Mouse (Mus musculus) limb, embryonic 15.5 days (tissue): ENCODE data around the gene Odr4. TPM values are rescaled to one million over a fixed set of nuclear protein-coding genes. Genes with fewer than 3 reads are reported as not detected.

Source experiments
- polyA plus RNA-seq: library from polyadenylated mRNA; unstranded; fragments of >200 nt; fragmentation: Nextera tagmentation; extraction: Ambion mirVana; gene quantifications from 2 replicates; pipeline ENCODE4 v1.2.1, GENCODE M21; 2015

The Odr4 gene
- polyA plus RNA-seq, 1 experiment from 2014 or later = 49.6 TPM

Other genes starting within 250 kb of the Odr4 start
- gene Pdc, start 73.7 kb downstream of the Odr4 start, polyA plus RNA-seq = not detected in 2 replicates
- 151 and 175 TPM in 2 replicates for gene Tpr, start 242 bp downstream of the Odr4 start, polyA plus RNA-seq
- gene Prg4, start 73.1 kb upstream of the Odr4 start, polyA plus RNA-seq = 1.6 and 2.2 TPM in 2 replicates